Mouse (Mus musculus): ENCODE measurements around the gene Rpl18. TPM values are rescaled to one million over a fixed set of nuclear protein-coding genes. Genes with fewer than 3 reads are reported as not detected.
A peak's percentile ranks its signal among the peaks of the same experiment; 100 is the strongest.

The Rpl18 gene
- polyA plus RNA-seq, 1 experiment, result 1,119 TPM

DNA sequence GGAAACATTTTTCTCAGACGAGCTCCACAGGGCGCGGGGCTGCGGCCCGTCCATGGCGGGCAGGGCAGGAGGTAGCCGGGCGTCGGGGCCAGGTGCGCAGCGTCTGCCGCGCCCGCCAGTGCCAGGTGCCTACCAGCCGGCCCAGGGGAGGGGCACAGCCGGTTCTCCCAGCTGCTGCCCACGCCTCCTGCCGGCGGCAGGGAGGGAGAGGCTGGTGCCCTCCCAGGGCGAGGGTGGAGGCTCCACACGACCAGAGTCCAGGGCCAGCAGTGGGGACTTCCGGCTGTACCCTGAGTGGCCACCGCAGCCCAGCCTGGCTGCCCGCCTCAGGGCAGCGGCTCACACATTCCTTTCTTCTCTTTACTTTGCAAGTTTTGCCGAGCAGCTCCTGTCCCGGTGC lies 44.1 kb downstream of the Rpl18 start:
- no peak for TF ChIP-seq CTCF (IDR thresholded peaks at IDR 0.05; ENCODE audit: insufficient read depth, low read length)
- H3K4me1 ChIP-seq (ENCODE audit: control insufficient read depth, insufficient read depth, low read length), result no peaks in the 10 kb centered on the region
- DNase-seq, result peak; percentile 54
- WGBS, result 6% methylated on average over 27 of the region's 27 CpGs
- peak overlapping the region; percentile 16 for H3K4me3 ChIP-seq (replicated peaks; ENCODE audit: extremely low read depth, low read depth, low read length)

- H3K4me1 ChIP-seq (ENCODE audit: control insufficient read depth, insufficient read depth, low read length), result no peaks in the 10 kb centered on the region
- TF ChIP-seq CTCF (IDR thresholded peaks at IDR 0.05; ENCODE audit: insufficient read depth, low read length), result no peak
- TF ChIP-seq POLR2A (IDR thresholded peaks at IDR 0.05; ENCODE audit: borderline replicate concordance, extremely low read depth, low read depth, low read length), result no peak
- 57% methylated on average over 5 of the region's 5 CpGs for WGBS
- H3K4me3 ChIP-seq (replicated peaks; ENCODE audit: extremely low read depth, low read depth, low read length), result no peak overlapping the region
- no peak for DNase-seq
Measured at GRCm38 (mm10) chr7:45760151-45760550, 44.9 kb downstream of the Rpl18 start.

DNA sequence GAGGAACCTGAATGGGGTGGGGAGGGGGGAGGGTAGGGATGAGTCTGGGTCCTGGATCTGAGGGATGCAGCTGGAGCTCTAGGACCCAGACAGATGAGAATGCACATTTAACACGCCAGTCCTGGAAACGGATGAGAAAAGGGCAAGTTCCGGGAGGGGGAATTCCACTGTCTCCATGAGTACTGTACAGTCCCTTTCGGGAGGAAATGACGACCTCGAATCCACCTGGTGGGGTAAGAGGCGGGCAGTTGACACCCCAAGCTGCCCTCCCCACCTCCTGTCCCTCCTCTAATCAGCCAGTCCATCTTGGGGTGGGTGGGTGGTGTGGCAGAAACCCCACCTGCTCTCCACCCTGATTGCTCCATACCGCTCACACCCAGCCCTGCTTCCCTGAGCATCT lies 50.7 kb downstream of the Rpl18 start:
- no peak for DNase-seq
- WGBS, result 39% methylated on average over 8 of the region's 8 CpGs
- Histone ChIP-seq H3K4me3 (replicated peaks; ENCODE audit: extremely low read depth, low read depth, low read length) (no peak overlapping the region), H3K4me1 (ENCODE audit: control insufficient read depth, insufficient read depth, low read length) (no peaks in the 10 kb centered on the region)
- no peak for TF ChIP-seq CTCF (IDR thresholded peaks at IDR 0.05; ENCODE audit: insufficient read depth, low read length)
- TF ChIP-seq POLR2A (IDR thresholded peaks at IDR 0.05; ENCODE audit: borderline replicate concordance, extremely low read depth, low read depth, low read length), result no peak

- WGBS, result 34% methylated on average over 8 of the region's 8 CpGs
- no peak overlapping the region for H3K4me3 ChIP-seq (replicated peaks; ENCODE audit: extremely low read depth, low read depth, low read length)
- no peaks in the 10 kb centered on the region for H3K4me1 ChIP-seq (ENCODE audit: control insufficient read depth, insufficient read depth, low read length)
- TF ChIP-seq CTCF (IDR thresholded peaks at IDR 0.05; ENCODE audit: insufficient read depth, low read length) (no peak), POLR2A (IDR thresholded peaks at IDR 0.05; ENCODE audit: borderline replicate concordance, extremely low read depth, low read depth, low read length) (no peak)
- no peak for DNase-seq
Measured at GRCm38 (mm10) chr7:45766764-45767163, 51.5 kb downstream of the Rpl18 start.

GRCm38 (mm10) chr7:45767500-45767899 lies 52.2 kb downstream of the Rpl18 start:
- no peak for DNase-seq
- TF ChIP-seq POLR2A (IDR thresholded peaks at IDR 0.05; ENCODE audit: borderline replicate concordance, extremely low read depth, low read depth, low read length) (no peak), CTCF (IDR thresholded peaks at IDR 0.05; ENCODE audit: insufficient read depth, low read length) (no peak)
- Histone ChIP-seq H3K4me1 (ENCODE audit: control insufficient read depth, insufficient read depth, low read length) (no peaks in the 10 kb centered on the region), H3K4me3 (replicated peaks; ENCODE audit: extremely low read depth, low read depth, low read length) (no peak overlapping the region)
- 91% methylated on average over 6 of the region's 6 CpGs for WGBS

Other genes starting within 250 kb of the Rpl18 start
- gene Bax, start 248.6 kb upstream of the Rpl18 start, polyA plus RNA-seq (2012; rRNA removed), result 117 and 128 TPM in 2 replicates
- gene Tulp2, start 233.6 kb upstream of the Rpl18 start, polyA plus RNA-seq (2012; rRNA removed), result 0.11 and 0.17 TPM in 2 replicates
- not detected in 2 replicates for gene Gm45808, start 228.6 kb upstream of the Rpl18 start, polyA plus RNA-seq (2012; rRNA removed)
- gene Dhdh, start 226.7 kb upstream of the Rpl18 start, polyA plus RNA-seq (2012; rRNA removed), result 4.4 and 5.4 TPM in 2 replicates
- 420 and 430 TPM in 2 replicates for gene Nucb1, start 205.1 kb upstream of the Rpl18 start, polyA plus RNA-seq (2012; rRNA removed)
- gene Ppp1r15a, start 189.2 kb upstream of the Rpl18 start, polyA plus RNA-seq (2012; rRNA removed), result 58.6 and 73.7 TPM in 2 replicates
- 11.8 and 13.1 TPM in 2 replicates for gene Plekha4, start 189.1 kb upstream of the Rpl18 start, polyA plus RNA-seq (2012; rRNA removed)
- 2.1 and 3.0 TPM in 2 replicates for gene Hsd17b14, start 160.6 kb upstream of the Rpl18 start, polyA plus RNA-seq (2012; rRNA removed)
- gene Bcat2, start 145.3 kb upstream of the Rpl18 start, polyA plus RNA-seq (2012; rRNA removed), result 44.2 TPM in 2 replicates
- not detected in 2 replicates for gene Fgf21, start 100.0 kb upstream of the Rpl18 start, polyA plus RNA-seq (2012; rRNA removed)
- gene Fut1, start 98.2 kb upstream of the Rpl18 start, polyA plus RNA-seq (2012; rRNA removed), result 0.78 TPM in 1 of 2 replicates, not detected in the other
- gene Izumo1, start 93.6 kb upstream of the Rpl18 start, polyA plus RNA-seq (2012; rRNA removed), result 1.7 and 2.0 TPM in 2 replicates
- 139 and 181 TPM in 2 replicates for gene Rasip1, start 88.0 kb upstream of the Rpl18 start, polyA plus RNA-seq (2012; rRNA removed)
- 8.6 and 13.2 TPM in 2 replicates for gene Mamstr, start 75.5 kb upstream of the Rpl18 start, polyA plus RNA-seq (2012; rRNA removed)
- 1.0 and 4.1 TPM in 2 replicates for gene Fut2, start 49.1 kb upstream of the Rpl18 start, polyA plus RNA-seq (2012; rRNA removed)
- gene Ntn5, start 31.4 kb upstream of the Rpl18 start, polyA plus RNA-seq (2012; rRNA removed), result 5.5 and 7.7 TPM in 2 replicates
- 3.7 and 4.5 TPM in 2 replicates for gene Sec1, start 21.1 kb upstream of the Rpl18 start, polyA plus RNA-seq (2012; rRNA removed)
- gene Car11, start 15.6 kb upstream of the Rpl18 start, polyA plus RNA-seq (2012; rRNA removed), result 5.1 and 6.2 TPM in 2 replicates
- 43.1 and 133 TPM in 2 replicates for gene Dbp, start 10.4 kb upstream of the Rpl18 start, polyA plus RNA-seq (2012; rRNA removed)
- gene Sphk2, start 2.5 kb downstream of the Rpl18 start, polyA plus RNA-seq (2012; rRNA removed), result 59.7 and 62.4 TPM in 2 replicates
- 12.2 and 15.0 TPM in 2 replicates for gene Fam83e, start 5.8 kb downstream of the Rpl18 start, polyA plus RNA-seq (2012; rRNA removed)
- not detected in 2 replicates for gene Spaca4, start 10.4 kb downstream of the Rpl18 start, polyA plus RNA-seq (2012; rRNA removed)
- 0.70 and 1.5 TPM in 2 replicates for gene Lmtk3, start 68.3 kb downstream of the Rpl18 start, polyA plus RNA-seq (2012; rRNA removed)
- gene Sult2b1, start 69.2 kb downstream of the Rpl18 start, polyA plus RNA-seq (2012; rRNA removed), result 5.5 and 19.3 TPM in 2 replicates
- 42.6 and 57.7 TPM in 2 replicates for gene Cyth2, start 99.1 kb downstream of the Rpl18 start, polyA plus RNA-seq (2012; rRNA removed)
- gene Kcnj14, start 109.3 kb downstream of the Rpl18 start, polyA plus RNA-seq (2012; rRNA removed), result 0.43 and 0.49 TPM in 2 replicates
- gene Grwd1, start 115.5 kb downstream of the Rpl18 start, polyA plus RNA-seq (2012; rRNA removed), result 7.9 and 11.8 TPM in 2 replicates
- 178 and 208 TPM in 2 replicates for gene Kdelr1, start 157.3 kb downstream of the Rpl18 start, polyA plus RNA-seq (2012; rRNA removed)
- 2.5 and 3.5 TPM in 2 replicates for gene Grin2d, start 162.9 kb downstream of the Rpl18 start, polyA plus RNA-seq (2012; rRNA removed)
- not detected in 2 replicates for gene Syngr4, start 181.3 kb downstream of the Rpl18 start, polyA plus RNA-seq (2012; rRNA removed)
- gene Tmem143, start 181.5 kb downstream of the Rpl18 start, polyA plus RNA-seq (2012; rRNA removed), result 35.5 and 41.9 TPM in 2 replicates
- gene Emp3, start 205.9 kb downstream of the Rpl18 start, polyA plus RNA-seq (2012; rRNA removed), result 210 and 228 TPM in 2 replicates
- 10.3 and 12.3 TPM in 2 replicates for gene Ccdc114, start 208.6 kb downstream of the Rpl18 start, polyA plus RNA-seq (2012; rRNA removed)

Measured in lung, adult 2 months (tissue).